Mouse (Mus musculus): Measurements from ENCODE around the gene Fkbp1a. TPM values are rescaled to one million over a fixed set of nuclear protein-coding genes. Genes with fewer than 3 reads are reported as not detected.

Gene Fkbp1a
- 562 and 601 TPM in 2 replicates for polyA plus RNA-seq (2014; fragmentation: Nextera tagmentation; extraction: Ambion mirVana)

DNA sequence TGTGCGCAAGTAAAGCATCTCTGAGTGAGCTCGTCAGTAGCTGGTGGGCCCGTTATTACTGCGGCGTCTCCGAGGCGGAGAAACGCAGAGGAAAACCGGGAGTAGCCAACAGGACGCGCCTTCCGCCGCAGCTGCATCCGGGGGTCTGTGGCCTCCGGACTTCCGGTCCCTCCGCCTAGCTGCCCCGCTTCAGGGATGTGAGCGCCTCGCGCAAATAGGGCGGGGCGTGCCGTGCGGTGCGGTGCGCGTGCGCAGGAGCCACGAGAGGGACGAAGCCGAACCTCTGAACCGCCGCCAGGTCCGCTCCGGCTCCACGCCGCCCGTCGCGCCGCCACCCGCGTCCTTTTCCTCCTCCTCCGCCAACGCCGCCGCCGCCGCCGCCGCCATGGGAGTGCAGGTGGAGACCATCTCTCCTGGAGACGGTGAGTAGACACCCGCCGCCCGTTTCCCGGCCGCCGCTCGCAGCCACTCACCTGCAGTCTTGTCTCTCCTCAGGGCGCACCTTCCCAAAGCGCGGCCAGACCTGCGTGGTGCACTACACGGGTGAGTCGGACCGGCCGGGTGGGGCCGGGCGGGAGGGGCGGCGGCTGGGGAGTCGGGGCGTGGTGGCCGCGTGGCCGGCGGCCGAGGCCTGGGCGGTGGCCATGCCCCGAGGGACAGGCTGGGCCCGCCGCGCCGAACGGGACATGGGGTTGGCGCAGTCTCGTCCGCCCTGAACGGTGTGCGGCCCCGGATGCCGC, at the start of gene Fkbp1a:
Fkbp1a (plus strand) TSS at position 161 of the 740 bp plus-strand sequence.
- peak within 1 kb of the TSS; percentile 93 for H3K9ac ChIP-seq (ENCODE audit: low read length)
- peak within 1 kb of the TSS; percentile 85 for H3K27ac ChIP-seq (ENCODE audit: low read depth, low read length)
- ATAC-seq (replicated peaks; ENCODE audit: low FRiP score) (peak; percentile 97), DNase-seq (ENCODE audit: low spot score) (peak; percentile 98)
- H3K4me1 ChIP-seq (replicated peaks; ENCODE audit: control insufficient read depth, insufficient read depth, low read length), result peaks cover 3% of the 10 kb centered on the region; the same call in 1 of the 2 replicates
- peak within 1 kb of the TSS; percentile 81 for H3K4me2 ChIP-seq (ENCODE audit: low read depth, low read length, severe bottlenecking)
- no peaks in the 10 kb centered on the region; the same call in 1 of the 2 replicates for H3K36me3 ChIP-seq (ENCODE audit: control insufficient read depth, insufficient read depth, low read length)
- no peaks in the 10 kb centered on the region for H3K27me3 ChIP-seq (ENCODE audit: control insufficient read depth, insufficient read depth, low read length)
- H3K4me3 ChIP-seq (ENCODE audit: low read depth, low read length), result peak within 1 kb of the TSS; percentile 98
- under 1% methylated on average over 68 of the region's 93 CpGs for WGBS
- H3K9me3 ChIP-seq (ENCODE audit: control insufficient read depth, low read length), result no peaks in the 10 kb centered on the region

DNA sequence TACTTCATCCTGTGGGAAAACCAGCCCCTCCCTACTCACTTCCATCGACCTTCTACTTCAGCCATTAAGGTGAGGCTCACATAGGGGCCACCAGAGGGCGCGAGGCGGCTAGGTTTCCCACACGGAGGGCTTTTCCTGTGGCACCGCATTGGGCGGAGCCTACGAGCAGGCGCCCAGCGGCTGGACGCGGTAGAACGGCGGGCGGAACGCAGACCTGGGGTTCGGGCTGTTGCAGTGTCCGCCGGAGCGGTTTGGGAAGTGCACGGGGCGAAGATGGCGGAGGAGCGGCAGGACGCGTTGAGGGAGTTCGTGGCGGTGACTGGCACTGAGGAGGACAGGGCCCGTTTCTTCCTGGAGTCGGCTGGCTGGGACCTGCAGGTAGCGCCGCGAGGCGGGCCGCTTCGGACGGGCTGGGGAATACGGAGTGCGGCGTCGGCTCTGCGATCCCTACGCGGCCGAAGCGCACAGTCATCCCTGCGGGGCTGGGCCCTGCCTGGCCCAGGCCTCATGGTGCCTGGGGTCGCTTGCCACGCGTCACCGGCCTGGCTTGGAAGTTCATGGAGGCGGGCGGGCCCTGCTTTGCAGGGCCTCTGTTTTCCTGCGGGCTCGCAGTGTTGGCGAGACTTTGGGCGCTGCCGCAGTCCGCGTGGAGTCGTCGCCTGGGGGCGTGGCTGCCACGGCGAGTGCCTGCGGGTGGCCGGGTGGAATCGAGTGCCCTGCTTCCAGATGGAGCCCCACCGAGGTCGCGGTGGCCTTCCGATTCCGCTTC, 48.1 kb upstream of the Fkbp1a start, which contains the start of gene Nsfl1c:
Nsfl1c (plus strand) TSS at position 148 of the 769 bp plus-strand sequence.
- Histone ChIP-seq H3K36me3 (ENCODE audit: control insufficient read depth, insufficient read depth, low read length) (no peaks in the 10 kb centered on the region; the same call in 1 of the 2 replicates), H3K9ac (ENCODE audit: low read length) (peak within 1 kb of the TSS; percentile 85), H3K4me1 (replicated peaks; ENCODE audit: control insufficient read depth, insufficient read depth, low read length) (0 out of 2 replicates have a peak, but pooled peaks cover 2% of the 10 kb centered on the region), H3K9me3 (ENCODE audit: control insufficient read depth, low read length) (no peaks in the 10 kb centered on the region), H3K4me3 (ENCODE audit: low read depth, low read length) (peak within 1 kb of the TSS; percentile 86), H3K27ac (ENCODE audit: low read depth, low read length) (no peak within 1 kb of the TSS), H3K4me2 (ENCODE audit: low read depth, low read length, severe bottlenecking) (peak within 1 kb of the TSS; percentile 65), H3K27me3 (ENCODE audit: control insufficient read depth, insufficient read depth, low read length) (no peaks in the 10 kb centered on the region)
- DNase-seq (ENCODE audit: low spot score) (peak; percentile 97), ATAC-seq (replicated peaks; ENCODE audit: low FRiP score) (peak; percentile 100)
- WGBS, result under 1% methylated on average over 72 of the region's 73 CpGs

DNA sequence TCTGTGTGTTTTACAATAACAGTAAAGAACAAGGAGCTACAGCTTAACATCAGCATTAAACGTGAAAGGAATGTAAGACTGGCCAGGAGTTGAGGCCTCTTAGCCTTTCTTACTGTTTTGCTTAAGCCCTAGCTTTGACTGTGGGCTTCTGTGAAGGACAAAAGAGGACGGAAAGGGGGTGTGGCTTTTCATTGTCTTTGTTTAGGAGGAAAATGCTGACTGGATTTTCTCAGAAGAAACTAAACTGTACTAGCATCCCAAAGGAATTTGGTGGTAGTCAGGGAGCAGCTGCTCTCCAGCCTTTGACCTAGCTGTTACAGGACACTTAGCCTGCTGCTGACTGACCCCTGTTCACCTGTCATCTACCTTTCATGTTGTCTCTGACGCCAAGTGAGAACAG, 43.9 kb upstream of the Fkbp1a start:
- Histone ChIP-seq H3K9ac (ENCODE audit: low read length) (no peak overlapping the region), H3K4me1 (replicated peaks; ENCODE audit: control insufficient read depth, insufficient read depth, low read length) (0 out of 2 replicates have a peak, but pooled peaks cover 2% of the 10 kb centered on the region), H3K27me3 (ENCODE audit: control insufficient read depth, insufficient read depth, low read length) (no peaks in the 10 kb centered on the region), H3K36me3 (ENCODE audit: control insufficient read depth, insufficient read depth, low read length) (no peaks in the 10 kb centered on the region; the same call in 1 of the 2 replicates), H3K9me3 (ENCODE audit: control insufficient read depth, low read length) (no peaks in the 10 kb centered on the region), H3K4me3 (ENCODE audit: low read depth, low read length) (no peak overlapping the region), H3K27ac (ENCODE audit: low read depth, low read length) (no peak overlapping the region), H3K4me2 (ENCODE audit: low read depth, low read length, severe bottlenecking) (no peak overlapping the region)
- no peak for ATAC-seq (replicated peaks; ENCODE audit: low FRiP score)
- 35% methylated on average over 3 of the region's 3 CpGs for WGBS
- no peak for DNase-seq (ENCODE audit: low spot score)

DNA sequence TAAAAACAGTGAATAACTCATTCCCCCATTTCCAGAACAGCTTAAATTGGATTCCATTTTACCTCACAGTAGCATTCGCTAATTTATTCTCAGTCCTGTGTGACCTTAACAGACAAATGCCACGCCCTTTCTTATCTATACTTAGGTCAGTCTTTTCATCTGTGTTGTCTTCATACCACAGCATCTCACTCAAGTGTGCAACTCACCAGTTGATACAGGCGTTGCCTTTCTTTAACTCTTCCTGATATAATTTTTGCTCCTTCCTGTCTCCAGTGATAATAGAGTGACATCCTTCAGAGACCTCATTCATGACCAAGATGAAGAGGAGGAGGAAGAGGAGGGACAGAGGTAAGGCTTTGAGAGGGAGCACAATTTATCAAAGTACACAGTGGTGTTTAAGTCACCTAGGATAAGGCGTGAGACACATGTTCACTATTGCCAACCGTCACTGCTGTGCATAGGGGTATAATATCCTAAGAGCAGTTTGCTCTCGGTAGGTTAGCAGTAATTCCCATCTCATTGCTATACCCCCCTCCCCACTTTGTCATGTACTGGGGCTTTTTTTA, 41.8 kb upstream of the Fkbp1a start:
- DNase-seq (ENCODE audit: low spot score) (no peak), ATAC-seq (replicated peaks; ENCODE audit: low FRiP score) (no peak)
- H3K36me3 ChIP-seq (ENCODE audit: control insufficient read depth, insufficient read depth, low read length), result no peaks in the 10 kb centered on the region; the same call in 1 of the 2 replicates
- H3K4me3 ChIP-seq (ENCODE audit: low read depth, low read length), result no peak overlapping the region
- 93% methylated on average over 6 of the region's 6 CpGs for WGBS
- H3K27me3 ChIP-seq (ENCODE audit: control insufficient read depth, insufficient read depth, low read length), result no peaks in the 10 kb centered on the region
- H3K4me2 ChIP-seq (ENCODE audit: low read depth, low read length, severe bottlenecking), result no peak overlapping the region
- no peak overlapping the region for H3K27ac ChIP-seq (ENCODE audit: low read depth, low read length)
- no peak overlapping the region for H3K9ac ChIP-seq (ENCODE audit: low read length)
- H3K4me1 ChIP-seq (replicated peaks; ENCODE audit: control insufficient read depth, insufficient read depth, low read length), result no peaks in the 10 kb centered on the region
- H3K9me3 ChIP-seq (ENCODE audit: control insufficient read depth, low read length), result no peaks in the 10 kb centered on the region

DNA sequence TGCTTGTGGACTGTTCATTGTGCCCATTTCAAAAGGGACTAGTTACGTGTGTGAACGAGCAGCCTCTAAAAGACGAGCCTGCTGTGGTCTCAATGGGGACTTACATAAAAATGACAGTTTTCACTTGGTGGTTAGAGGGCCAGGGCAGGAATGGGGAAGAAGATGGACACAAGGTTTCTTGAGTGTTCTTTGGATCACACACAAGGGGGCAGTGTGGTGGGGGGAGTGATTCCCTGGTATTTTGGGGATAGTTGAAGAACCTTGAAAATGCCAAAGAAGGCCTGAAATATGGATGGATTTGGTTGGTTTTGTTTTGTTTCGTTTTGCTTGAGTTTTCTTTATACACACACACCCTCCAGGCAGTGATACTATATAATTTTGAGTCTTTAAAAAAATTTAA, 38.1 kb upstream of the Fkbp1a start:
- WGBS, result 77% methylated on average over 4 of the region's 4 CpGs
- Histone ChIP-seq H3K4me2 (ENCODE audit: low read depth, low read length, severe bottlenecking) (no peak overlapping the region), H3K4me3 (ENCODE audit: low read depth, low read length) (no peak overlapping the region), H3K9me3 (ENCODE audit: control insufficient read depth, low read length) (no peaks in the 10 kb centered on the region), H3K9ac (ENCODE audit: low read length) (no peak overlapping the region), H3K27ac (ENCODE audit: low read depth, low read length) (no peak overlapping the region), H3K36me3 (ENCODE audit: control insufficient read depth, insufficient read depth, low read length) (peaks cover 10% of the 10 kb centered on the region), H3K27me3 (ENCODE audit: control insufficient read depth, insufficient read depth, low read length) (no peaks in the 10 kb centered on the region), H3K4me1 (replicated peaks; ENCODE audit: control insufficient read depth, insufficient read depth, low read length) (no peaks in the 10 kb centered on the region)
- ATAC-seq (replicated peaks; ENCODE audit: low FRiP score), result no peak
- no peak for DNase-seq (ENCODE audit: low spot score)

DNA sequence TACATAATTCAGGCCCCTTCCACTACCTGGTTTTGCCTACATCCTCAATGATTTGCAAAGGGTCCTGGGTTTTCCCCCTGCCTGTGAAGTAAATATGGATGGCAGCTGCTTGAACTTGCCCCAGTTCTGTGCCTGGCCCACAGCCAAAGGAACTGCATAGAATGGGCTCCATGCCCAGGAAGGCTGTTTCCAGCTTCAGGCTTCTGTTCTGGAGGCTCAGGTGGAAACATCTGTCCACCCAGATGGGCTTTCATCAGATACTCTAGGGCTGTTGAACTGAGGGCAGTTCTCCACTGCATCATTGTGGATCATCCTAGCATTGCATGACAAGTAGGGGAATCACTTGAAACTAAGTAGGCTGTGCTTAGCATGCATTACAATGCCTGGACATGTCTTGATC, 30.1 kb upstream of the Fkbp1a start:
- Histone ChIP-seq H3K27ac (ENCODE audit: low read depth, low read length) (no peak overlapping the region), H3K27me3 (ENCODE audit: control insufficient read depth, insufficient read depth, low read length) (no peaks in the 10 kb centered on the region), H3K4me2 (ENCODE audit: low read depth, low read length, severe bottlenecking) (no peak overlapping the region), H3K36me3 (ENCODE audit: control insufficient read depth, insufficient read depth, low read length) (peaks cover 14% of the 10 kb centered on the region), H3K4me1 (replicated peaks; ENCODE audit: control insufficient read depth, insufficient read depth, low read length) (no peaks in the 10 kb centered on the region), H3K9me3 (ENCODE audit: control insufficient read depth, low read length) (no peaks in the 10 kb centered on the region), H3K4me3 (ENCODE audit: low read depth, low read length) (no peak overlapping the region), H3K9ac (ENCODE audit: low read length) (no peak overlapping the region)
- DNase-seq (ENCODE audit: low spot score), result no peak
- no peak for ATAC-seq (replicated peaks; ENCODE audit: low FRiP score)

DNA sequence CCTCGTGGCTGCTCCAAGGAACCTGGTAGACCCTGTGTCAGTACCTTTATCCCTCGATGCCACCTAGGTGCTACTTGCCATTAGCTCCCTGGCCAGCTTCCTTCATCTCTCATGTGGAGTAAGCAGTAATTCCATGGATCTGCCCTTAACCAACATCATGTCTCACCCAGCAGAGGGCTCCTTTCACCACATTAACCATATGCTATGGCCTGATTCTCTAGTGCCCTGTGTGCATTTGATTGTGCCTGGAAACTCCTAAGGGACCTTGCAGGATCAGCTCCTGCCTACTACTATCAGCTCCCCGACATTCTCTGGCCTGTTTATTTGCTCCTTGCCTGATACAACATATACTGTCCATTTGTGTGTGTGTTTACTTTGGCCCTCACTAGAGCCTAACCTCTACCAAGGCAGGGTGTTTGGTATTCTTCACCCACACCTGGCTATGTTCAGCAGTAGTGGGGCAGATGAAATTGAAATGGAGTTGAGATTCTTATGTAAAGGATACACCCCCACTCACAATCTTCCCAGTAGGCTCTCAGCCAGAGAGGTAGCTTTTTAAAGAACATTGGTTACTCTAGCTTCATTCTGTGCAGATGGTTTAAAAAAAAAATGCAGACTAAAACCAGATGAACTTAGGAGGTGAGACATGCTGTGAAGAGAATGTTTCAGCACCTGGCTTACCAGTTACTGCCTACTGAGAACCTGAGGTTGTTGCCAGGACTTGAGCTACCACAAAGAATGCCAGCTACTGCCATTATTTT, 28.6 kb upstream of the Fkbp1a start:
- H3K27ac ChIP-seq (ENCODE audit: low read depth, low read length), result no peak overlapping the region
- H3K4me1 ChIP-seq (replicated peaks; ENCODE audit: control insufficient read depth, insufficient read depth, low read length), result no peaks in the 10 kb centered on the region
- H3K9me3 ChIP-seq (ENCODE audit: control insufficient read depth, low read length), result no peaks in the 10 kb centered on the region
- H3K4me3 ChIP-seq (ENCODE audit: low read depth, low read length), result no peak overlapping the region
- WGBS, result 87% methylated on average over 3 of the region's 3 CpGs
- no peaks in the 10 kb centered on the region for H3K27me3 ChIP-seq (ENCODE audit: control insufficient read depth, insufficient read depth, low read length)
- H3K36me3 ChIP-seq (ENCODE audit: control insufficient read depth, insufficient read depth, low read length), result peaks cover 10% of the 10 kb centered on the region
- H3K9ac ChIP-seq (ENCODE audit: low read length), result no peak overlapping the region
- no peak overlapping the region for H3K4me2 ChIP-seq (ENCODE audit: low read depth, low read length, severe bottlenecking)
- DNase-seq (ENCODE audit: low spot score) (no peak), ATAC-seq (replicated peaks; ENCODE audit: low FRiP score) (no peak)

DNA sequence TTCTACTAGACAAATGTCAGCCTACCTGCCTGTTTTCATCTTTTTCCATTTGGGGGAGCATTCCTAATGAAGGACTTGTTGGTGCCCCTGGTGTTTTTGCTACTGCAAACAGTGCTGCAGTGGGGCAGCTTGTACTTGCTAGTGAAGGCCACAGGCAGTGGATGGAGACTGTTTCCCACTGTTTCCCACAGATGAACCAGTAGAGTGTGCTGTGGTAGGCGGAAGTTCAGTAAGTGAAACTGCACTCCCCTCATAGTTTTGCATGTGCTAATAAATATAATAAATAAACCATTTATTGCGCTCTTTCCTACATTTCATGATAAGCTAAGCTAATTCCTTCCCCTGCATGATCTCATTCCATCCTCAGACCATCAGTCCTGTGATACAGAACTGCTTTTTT, 23.3 kb upstream of the Fkbp1a start:
- Histone ChIP-seq H3K9me3 (ENCODE audit: control insufficient read depth, low read length) (no peaks in the 10 kb centered on the region), H3K4me1 (replicated peaks; ENCODE audit: control insufficient read depth, insufficient read depth, low read length) (no peaks in the 10 kb centered on the region), H3K27ac (ENCODE audit: low read depth, low read length) (no peak overlapping the region), H3K36me3 (ENCODE audit: control insufficient read depth, insufficient read depth, low read length) (0 out of 2 replicates have a peak, but pooled peaks cover 3% of the 10 kb centered on the region), H3K4me3 (ENCODE audit: low read depth, low read length) (no peak overlapping the region), H3K4me2 (ENCODE audit: low read depth, low read length, severe bottlenecking) (no peak overlapping the region), H3K27me3 (ENCODE audit: control insufficient read depth, insufficient read depth, low read length) (no peaks in the 10 kb centered on the region), H3K9ac (ENCODE audit: low read length) (no peak overlapping the region)
- ATAC-seq (replicated peaks; ENCODE audit: low FRiP score) (no peak), DNase-seq (ENCODE audit: low spot score) (no peak)
- 91% methylated on average over 2 of the region's 2 CpGs for WGBS
